Mouse (Mus musculus) C2C12 (cell line): ENCODE results near the gene Prkg1. TPM values are rescaled to one million over a fixed set of nuclear protein-coding genes. Genes with fewer than 3 reads are reported as not detected.

Experiments
- H3K27me3 ChIP-seq: one replicate; pipeline ENCODE4 v1.6.1; 2011; ENCODE audit not compliant: control insufficient read depth, insufficient read depth, insufficient read length
- H3K36me3 ChIP-seq: one replicate; pipeline ENCODE4 v1.6.1; 2011; ENCODE audit not compliant: control insufficient read depth, insufficient read depth
- H3K4me3 ChIP-seq: one replicate; pipeline ENCODE4 v1.5.1; 2011; ENCODE audit warnings: mild to moderate bottlenecking, control low read depth; ENCODE audit not compliant: poor library complexity, insufficient read depth, severe bottlenecking
- H3K79me2 ChIP-seq: one replicate; pipeline ENCODE4 v1.6.1; 2011; ENCODE audit not compliant: control insufficient read depth, insufficient read depth
- H3K79me3 ChIP-seq: one replicate; pipeline ENCODE4 v1.6.1; 2011; ENCODE audit warnings: low read depth, control low read depth
- H3ac ChIP-seq: one replicate; pipeline ENCODE3; 2011; ENCODE audit warnings: low read depth; ENCODE audit not compliant: control insufficient read depth, insufficient read length
- CEBPB ChIP-seq: IDR thresholded peaks from one replicate; pipeline ENCODE4 v1.6.1; 2011; ENCODE audit warnings: low read depth, mild to moderate bottlenecking, control low read depth, moderate library complexity
- CTCF ChIP-seq: IDR thresholded peaks from one replicate; pipeline ENCODE4 v1.5.1; 2011; ENCODE audit not compliant: control insufficient read depth, insufficient read depth, insufficient read length
- FOSL1 ChIP-seq: IDR thresholded peaks from one replicate; pipeline ENCODE4 v1.8.0; 2011; ENCODE audit warnings: mild to moderate bottlenecking, low read length; ENCODE audit not compliant: poor library complexity, insufficient read depth, severe bottlenecking
- MAX ChIP-seq: IDR thresholded peaks from one replicate; pipeline ENCODE4 v1.6.1; 2011; ENCODE audit warnings: mild to moderate bottlenecking, control low read depth
- MYOD1 ChIP-seq: IDR thresholded peaks from one replicate; pipeline ENCODE4 v1.6.1; 2011; ENCODE audit warnings: low read depth; ENCODE audit not compliant: control insufficient read depth, insufficient read length
- MYOG ChIP-seq: IDR thresholded peaks from one replicate; pipeline ENCODE4 v1.6.1; 2011; ENCODE audit not compliant: control insufficient read depth, insufficient read length; ENCODE audit errors: extremely low read depth
- USF1 ChIP-seq: IDR thresholded peaks from one replicate; pipeline ENCODE4 v1.6.1; 2011; ENCODE audit warnings: low read depth, mild to moderate bottlenecking, control low read depth, moderate library complexity
- polyA plus RNA-seq: library from polyadenylated mRNA; unstranded; fragments of >200 nt; fragmentation: generic; extraction: Trizol; gene quantifications from one replicate; pipeline ENCODE4 v1.2.1, GENCODE M21; 2012; ENCODE audit warnings: missing spikeins

Gene Prkg1
- polyA plus RNA-seq, 1 experiment: 0.47 TPM

DNA sequence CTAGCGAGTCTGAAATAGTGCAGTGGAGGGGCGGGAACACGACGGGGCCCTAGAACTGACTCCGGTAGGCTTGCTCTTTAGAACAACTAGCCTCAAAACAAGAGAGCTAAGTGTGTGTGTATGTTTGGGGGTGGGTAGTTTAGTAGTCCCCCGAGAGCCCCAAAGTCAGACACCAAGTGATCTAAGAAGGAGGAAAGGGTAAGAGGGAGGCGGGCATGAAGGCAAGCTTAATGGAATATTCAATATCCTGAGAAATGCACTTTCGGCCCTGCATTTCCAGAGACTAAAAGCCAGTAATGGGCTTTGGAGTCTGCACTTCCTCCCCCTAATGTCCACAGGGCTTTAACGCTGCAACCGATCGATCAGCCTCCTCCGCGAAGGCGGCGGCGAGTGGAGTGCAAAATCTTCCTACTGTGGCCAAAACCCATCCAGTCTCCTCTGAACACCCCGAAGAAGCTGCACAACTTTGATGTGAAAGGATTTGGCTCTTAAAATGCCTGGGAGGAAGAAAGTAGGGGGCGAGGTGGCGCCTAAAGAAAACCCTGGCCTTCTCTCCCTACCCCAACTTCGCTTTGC is 1.5 kb downstream of the Prkg1 start:
- Histone ChIP-seq H3K79me2 (no peaks in the 10 kb centered on the region), H3K27me3 (no peaks in the 10 kb centered on the region), H3K36me3 (no peaks in the 10 kb centered on the region), H3K79me3 (no peaks in the 10 kb centered on the region), H3ac (peak overlapping the region; percentile 74), H3K4me3 (no peak overlapping the region)
- TF ChIP-seq FOSL1: no peak
- TF ChIP-seq CEBPB: no peak
- no peak for TF ChIP-seq CTCF
- no peak for TF ChIP-seq USF1
- TF ChIP-seq MYOD1: no peak

DNA sequence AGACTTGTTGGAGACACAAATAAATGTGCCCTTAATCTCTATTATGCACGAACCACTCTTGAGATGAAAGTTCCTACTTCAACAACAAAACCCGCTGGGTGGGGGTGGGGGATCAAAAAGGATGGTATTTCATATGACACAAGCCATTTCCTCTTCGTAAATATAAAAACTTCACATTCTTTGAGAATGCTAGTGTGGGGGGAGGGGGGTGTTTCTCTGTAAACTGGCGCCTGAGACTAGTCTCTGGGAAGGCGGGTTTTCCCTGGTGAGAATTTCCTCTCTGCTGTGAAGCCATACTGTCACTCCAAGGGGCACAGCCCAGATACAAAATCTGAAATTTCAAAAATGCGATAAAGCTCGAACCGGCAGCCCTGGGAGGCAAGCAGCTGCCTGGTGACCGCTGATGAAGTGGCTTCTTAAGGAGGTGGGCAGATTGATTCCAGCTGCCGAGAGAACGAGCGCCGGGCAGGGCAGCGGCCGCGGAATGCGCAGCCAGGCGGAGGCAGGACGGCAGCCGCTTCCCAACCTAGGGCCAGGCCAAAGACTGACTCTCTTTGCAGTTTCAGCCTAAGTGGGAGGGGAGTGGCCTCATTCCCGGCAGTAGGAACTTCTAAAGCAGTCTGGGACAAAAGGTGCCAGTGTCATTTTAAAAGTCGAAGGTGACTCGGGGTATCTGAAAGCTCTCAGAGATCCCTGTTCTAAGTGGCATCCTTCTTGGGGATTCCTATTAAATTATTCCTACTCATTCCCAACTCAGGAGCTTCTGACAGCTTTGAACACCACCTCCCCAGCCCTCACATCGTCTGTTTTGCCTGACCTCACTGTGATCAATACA is 2.2 kb downstream of the Prkg1 start:
- H3K79me3 ChIP-seq: no peaks in the 10 kb centered on the region
- no peaks in the 10 kb centered on the region for H3K36me3 ChIP-seq
- H3K27me3 ChIP-seq: no peaks in the 10 kb centered on the region
- H3ac ChIP-seq: no peak overlapping the region
- no peak overlapping the region for H3K4me3 ChIP-seq
- no peaks in the 10 kb centered on the region for H3K79me2 ChIP-seq
- TF ChIP-seq MAX: no peak
- no peak for TF ChIP-seq CTCF
- no peak for TF ChIP-seq FOSL1
- no peak for TF ChIP-seq USF1
- no peak for TF ChIP-seq MYOD1
- no peak for TF ChIP-seq CEBPB

DNA sequence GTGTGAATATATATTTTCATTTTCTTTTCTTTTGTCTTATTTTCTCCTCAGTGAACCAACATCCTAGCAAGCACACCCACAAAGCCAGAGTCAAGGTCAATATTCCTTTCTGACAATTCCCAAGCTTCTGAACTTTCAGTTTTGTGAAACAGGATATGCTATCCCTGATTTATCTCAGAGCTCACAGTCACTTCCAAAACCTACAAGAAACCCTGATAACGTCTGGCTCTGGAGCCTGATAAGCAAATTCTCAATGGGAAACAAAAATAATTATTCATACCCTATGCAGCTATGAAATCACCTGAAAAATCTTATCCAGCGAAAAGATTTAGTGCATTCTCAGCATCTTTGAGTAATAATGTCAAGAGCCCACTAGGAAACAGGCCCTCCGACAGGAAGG is 5.0 kb downstream of the Prkg1 start:
- TF ChIP-seq CEBPB (no peak), MYOD1 (no peak), MAX (no peak), MYOG (no peak), FOSL1 (no peak), CTCF (no peak), USF1 (no peak)
- Histone ChIP-seq H3K79me3 (no peaks in the 10 kb centered on the region), H3K27me3 (no peaks in the 10 kb centered on the region)

DNA sequence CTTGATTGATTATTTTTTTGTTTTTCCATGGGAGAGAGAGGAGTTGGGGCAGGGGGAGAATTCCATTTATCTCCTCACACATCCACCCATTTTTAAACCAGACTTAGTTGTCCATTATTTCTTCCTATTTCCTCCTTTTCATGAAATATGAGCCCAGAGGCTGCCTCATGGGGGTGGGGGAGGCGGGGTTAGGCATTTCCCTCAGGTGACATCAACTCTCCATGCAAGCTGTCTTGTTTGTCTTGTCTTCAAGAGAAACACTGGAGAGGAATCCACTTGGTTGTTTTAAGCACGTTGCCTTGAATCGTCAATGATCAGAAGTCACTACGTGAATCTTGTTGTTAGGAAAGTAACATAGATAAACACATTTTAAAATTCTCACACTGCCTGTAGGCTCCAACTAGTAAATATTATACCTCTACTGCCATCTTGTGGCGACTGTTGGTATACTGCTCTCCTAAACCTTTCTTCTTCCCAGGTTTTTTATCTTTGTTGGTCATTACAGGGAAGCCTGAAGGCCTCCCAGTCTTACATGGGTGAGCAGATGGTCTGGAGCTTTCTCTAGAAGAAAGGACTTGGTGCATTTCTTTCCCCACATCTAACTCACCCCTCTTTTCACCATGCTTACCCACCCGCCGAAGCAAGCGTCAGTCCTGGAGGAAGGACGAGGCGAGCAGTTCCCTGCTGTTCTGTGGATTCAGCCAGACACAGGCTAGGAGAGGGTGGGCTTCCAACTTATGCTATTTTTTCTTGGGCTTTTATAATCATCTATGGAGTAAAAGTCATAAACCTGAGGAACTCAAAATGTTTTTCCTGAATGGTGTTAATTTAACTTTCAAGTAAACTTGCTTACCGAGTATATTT is 8.7 kb downstream of the Prkg1 start:
- Histone ChIP-seq H3K36me3 (no peaks in the 10 kb centered on the region), H3ac (no peak overlapping the region), H3K79me2 (no peaks in the 10 kb centered on the region), H3K27me3 (no peaks in the 10 kb centered on the region), H3K79me3 (no peaks in the 10 kb centered on the region), H3K4me3 (no peak overlapping the region)
- TF ChIP-seq CTCF (no peak), MYOG (no peak), FOSL1 (no peak)

More for the DNA sequence above, 5.0 kb downstream of the Prkg1 start:
- Histone ChIP-seq H3ac (no peak overlapping the region), H3K4me3 (no peak overlapping the region), H3K36me3 (no peaks in the 10 kb centered on the region), H3K79me2 (no peaks in the 10 kb centered on the region)

DNA sequence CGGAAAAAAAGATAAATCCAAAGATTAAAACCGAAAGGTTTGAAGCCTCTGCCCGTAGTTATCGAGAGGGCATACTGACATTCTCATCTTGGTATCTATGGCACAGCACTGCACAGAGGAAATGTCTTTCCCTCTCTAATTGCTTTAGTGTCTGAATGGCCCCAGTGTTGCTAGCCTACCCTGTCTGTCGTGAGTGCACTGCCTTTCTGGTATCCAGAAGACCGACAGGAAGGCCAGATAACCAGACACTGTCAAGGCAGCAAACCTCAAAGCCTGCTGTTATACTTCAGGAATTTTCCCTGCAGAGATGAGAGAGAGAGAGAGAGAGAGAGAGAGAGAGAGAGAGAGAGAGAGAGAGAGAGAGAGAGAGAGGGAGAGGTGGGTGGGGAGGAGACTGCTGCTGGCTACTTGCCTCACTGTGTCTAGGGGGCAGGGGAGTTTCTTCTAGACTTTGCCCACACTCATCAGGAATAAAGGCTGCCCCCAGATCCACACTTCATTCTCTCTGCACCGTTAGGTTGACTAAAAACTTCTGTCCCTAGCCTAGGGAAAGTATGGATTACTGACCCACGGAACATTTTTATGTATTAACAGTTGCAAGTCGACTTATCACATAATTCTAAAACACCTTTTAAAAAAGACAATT is 10.1 kb downstream of the Prkg1 start:
- Histone ChIP-seq H3K36me3 (no peaks in the 10 kb centered on the region), H3K4me3 (no peak overlapping the region), H3K79me2 (no peaks in the 10 kb centered on the region), H3K27me3 (no peaks in the 10 kb centered on the region), H3K79me3 (no peaks in the 10 kb centered on the region), H3ac (no peak overlapping the region)
- TF ChIP-seq MYOG (no peak), USF1 (no peak), CEBPB (no peak), MYOD1 (no peak), MAX (no peak)
